Mouse (Mus musculus): ENCODE measurements around the gene Nkg7.
"Not testable (repeated sequence)": the region's sequence is repeated elsewhere in the genome, so short reads cannot be mapped to it uniquely, and the experiment has no call there.

Nkg7 gene

GRCm38 (mm10) chr7:43436341-43437255 lies at the start of gene Nkg7:
Nkg7 (plus strand) TSS chr7:43437073.
- no peak for DNase-seq (ENCODE audit: low read depth)

- DNase-seq (ENCODE audit: low read depth), result no peak
Measured at GRCm38 (mm10) chr7:43392349-43393121, 44.3 kb upstream of the Nkg7 start.

GRCm38 (mm10) chr7:43399501-43399900 lies 37.4 kb upstream of the Nkg7 start:
- no peak for DNase-seq (ENCODE audit: low read depth)

GRCm38 (mm10) chr7:43402718-43403117 lies 34.2 kb upstream of the Nkg7 start:
- no peak for DNase-seq (ENCODE audit: low read depth)

- no peak for DNase-seq (ENCODE audit: low read depth)
Measured at GRCm38 (mm10) chr7:43407573-43407972, 29.3 kb upstream of the Nkg7 start.

GRCm38 (mm10) chr7:43408131-43408553 lies 28.7 kb upstream of the Nkg7 start, which contains the start of gene Siglecg:
Siglecg (plus strand) TSS chr7:43408204.
- DNase-seq (ENCODE audit: low read depth), result no peak

GRCm38 (mm10) chr7:43409084-43409483 lies 27.8 kb upstream of the Nkg7 start:
- DNase-seq (ENCODE audit: low read depth), result no peak

- DNase-seq (ENCODE audit: low read depth), result not testable (repeated sequence)
Measured at GRCm38 (mm10) chr7:43411724-43412123, 25.1 kb upstream of the Nkg7 start.

GRCm38 (mm10) chr7:43417298-43417697 lies 19.6 kb upstream of the Nkg7 start:
- DNase-seq (ENCODE audit: low read depth), result no peak

- peak; percentile 51 for DNase-seq (ENCODE audit: low read depth)
Measured at GRCm38 (mm10) chr7:43422995-43423617, 13.8 kb upstream of the Nkg7 start.

- DNase-seq (ENCODE audit: low read depth), result no peak
Measured at GRCm38 (mm10) chr7:43423991-43424625, 12.8 kb upstream of the Nkg7 start.

- DNase-seq (ENCODE audit: low read depth), result no peak
Measured at GRCm38 (mm10) chr7:43427406-43427805, 9.5 kb upstream of the Nkg7 start, which contains the start of gene Lim2. Lim2 (plus strand) TSS chr7:43427670.

- no peak for DNase-seq (ENCODE audit: low read depth)
Measured at GRCm38 (mm10) chr7:43429500-43429899, 7.4 kb upstream of the Nkg7 start.

- no peak for DNase-seq (ENCODE audit: low read depth)
Measured at GRCm38 (mm10) chr7:43432891-43433290, 4.0 kb upstream of the Nkg7 start.

GRCm38 (mm10) chr7:43434676-43435075 lies 2.2 kb upstream of the Nkg7 start:
- no peak for DNase-seq (ENCODE audit: low read depth)

- DNase-seq (ENCODE audit: low read depth), result no peak
Measured at GRCm38 (mm10) chr7:43438611-43439010, 1.7 kb downstream of the Nkg7 start.

GRCm38 (mm10) chr7:43440482-43440881 lies 3.6 kb downstream of the Nkg7 start, which contains the start of gene Cldnd2:
Cldnd2 (plus strand) TSS chr7:43440782.
- DNase-seq (ENCODE audit: low read depth), result no peak

GRCm38 (mm10) chr7:43441071-43441470 lies 4.2 kb downstream of the Nkg7 start:
- DNase-seq (ENCODE audit: low read depth), result no peak

- DNase-seq (ENCODE audit: low read depth), result no peak
Measured at GRCm38 (mm10) chr7:43442684-43443083, 5.8 kb downstream of the Nkg7 start.

- peak; percentile 49 for DNase-seq (ENCODE audit: low read depth)
Measured at GRCm38 (mm10) chr7:43443126-43443916, 6.4 kb downstream of the Nkg7 start.

GRCm38 (mm10) chr7:43443917-43444293 lies 7.0 kb downstream of the Nkg7 start, which contains the start of the genes Etfb and Gm45233:
Etfb (plus strand) TSS chr7:43444083.
Gm45233 (plus strand) TSS chr7:43444128.
- DNase-seq (ENCODE audit: low read depth), result peak; percentile 90
